Mouse (Mus musculus) MEL (cell line): ENCODE measurements around the gene Nfia. TPM values are rescaled to one million over a fixed set of nuclear protein-coding genes. Genes with fewer than 3 reads are reported as not detected.

Source experiments
- DNase-seq: peaks from one replicate; pipeline ENCODE4 v3.0.0; 2011; ENCODE audit warnings: low read depth, low spot score
- H3K27ac ChIP-seq: 2 replicates; pipeline ENCODE4 v1.5.1; 2012; ENCODE audit warnings: low read depth, mild to moderate bottlenecking, control low read depth, low read length, moderate library complexity; ENCODE audit not compliant: control insufficient read depth
- H3K27me3 ChIP-seq, 2 experiments: fragments of 150-350 bp in 1 of 2; sonication (generic) in 1 of 2; 2 replicates each; pipeline ENCODE4 v1.6.1; 2012; ENCODE audit warnings: low read length in 2 of 2, mild to moderate bottlenecking in 2 of 2, improper control_type of control experiment in 1 of 2, moderate library complexity in 1 of 2; ENCODE audit not compliant: insufficient read depth in 2 of 2, control insufficient read depth in 1 of 2
- H3K36me3 ChIP-seq, 2 experiments: 2 replicates each; pipeline ENCODE4 v1.6.1; 2012 to 2014; ENCODE audit warnings: low read length in 2 of 2, improper control_type of control experiment in 1 of 2, inconsistent platforms in 1 of 2, mild to moderate bottlenecking in 1 of 2; ENCODE audit not compliant: insufficient read depth in 2 of 2, control insufficient read depth in 1 of 2
- H3K4me1 ChIP-seq, 2 experiments: fragments of 150-350 bp in 1 of 2; sonication (generic) in 1 of 2; 2 replicates each; pipeline ENCODE4 v1.6.1; 2012; ENCODE audit warnings: low read length in 2 of 2, improper control_type of control experiment in 1 of 2, mild to moderate bottlenecking in 1 of 2; ENCODE audit not compliant: insufficient read depth in 2 of 2, control insufficient read depth in 1 of 2
- H3K4me3 ChIP-seq, 2 experiments: fragments of 150-350 bp in 1 of 2; sonication (generic) in 1 of 2; 2 replicates each; pipeline ENCODE4 v1.5.1; 2012; ENCODE audit warnings: low read depth in 2 of 2, low read length in 2 of 2, mild to moderate bottlenecking in 2 of 2, moderate library complexity in 2 of 2, control low read depth in 1 of 2, improper control_type of control experiment in 1 of 2; ENCODE audit not compliant: control insufficient read depth in 1 of 2, insufficient read depth in 1 of 2
- H3K79me2 ChIP-seq: 2 replicates; pipeline ENCODE4 v1.6.1; 2012; ENCODE audit warnings: mild to moderate bottlenecking, low read length, moderate library complexity; ENCODE audit not compliant: control insufficient read depth, poor library complexity, insufficient read depth
- H3K9ac ChIP-seq: 2 replicates; pipeline ENCODE4 v1.6.1; 2012; ENCODE audit warnings: low read depth, mild to moderate bottlenecking, control low read depth, low read length, moderate library complexity; ENCODE audit not compliant: control insufficient read depth, poor library complexity, severe bottlenecking
- H3K9me3 ChIP-seq: fragments of 150-350 bp; sonication (generic); replicated peaks from 2 replicates; pipeline ENCODE4 v1.6.1; 2012; ENCODE audit warnings: mild to moderate bottlenecking, low read length, improper control_type of control experiment, moderate library complexity; ENCODE audit not compliant: insufficient read depth
- BHLHE40 ChIP-seq: IDR thresholded peaks from 2 replicates; pipeline ENCODE4 v1.6.1; 2012; ENCODE audit warnings: low read depth, mild to moderate bottlenecking, inconsistent platforms, low read length, improper control_type of control experiment, borderline replicate concordance
- CHD2 ChIP-seq: IDR thresholded peaks from 2 replicates; pipeline ENCODE4 v1.6.1; 2011; ENCODE audit warnings: low read length, improper control_type of control experiment
- E2F4 ChIP-seq: IDR thresholded peaks from 2 replicates; pipeline ENCODE4 v1.6.1; 2011; ENCODE audit warnings: low read depth, low read length, improper control_type of control experiment, borderline replicate concordance
- ELF1 ChIP-seq: IDR thresholded peaks from 2 replicates; pipeline ENCODE4 v1.6.1; 2014; ENCODE audit warnings: low read depth, mild to moderate bottlenecking, inconsistent platforms, low read length, improper control_type of control experiment, moderate library complexity
- EP300 ChIP-seq, 2 experiments: IDR thresholded peaks; 2 replicates each; pipeline ENCODE4 v1.6.1; 2011; ENCODE audit warnings: improper control_type of control experiment in 2 of 2, low read length in 2 of 2, low read depth in 1 of 2, mild to moderate bottlenecking in 1 of 2
- GATA1 ChIP-seq: IDR thresholded peaks from 2 replicates; pipeline ENCODE4 v1.6.1; 2011; ENCODE audit warnings: low read depth, low read length, improper control_type of control experiment
- KAT2A ChIP-seq: conservative IDR thresholded peaks from 2 replicates; pipeline ENCODE4 v1.6.1; 2012; ENCODE audit warnings: low read depth, low read length, improper control_type of control experiment, inconsistent platforms
- MAX ChIP-seq: IDR thresholded peaks from 2 replicates; pipeline ENCODE4 v1.6.1; 2011; ENCODE audit warnings: low read length, improper control_type of control experiment
- MEF2A ChIP-seq: IDR thresholded peaks from 2 replicates; pipeline ENCODE4 v1.6.1; 2014; ENCODE audit warnings: low read depth, mild to moderate bottlenecking, inconsistent platforms, low read length, improper control_type of control experiment; ENCODE audit not compliant: poor library complexity, insufficient replicate concordance, severe bottlenecking; ENCODE audit errors: extremely low read depth
- MXI1 ChIP-seq: IDR thresholded peaks from 2 replicates; pipeline ENCODE4 v1.6.1; 2011; ENCODE audit warnings: mild to moderate bottlenecking, low read depth, low read length, improper control_type of control experiment
- MYB ChIP-seq: IDR thresholded peaks from 2 replicates; pipeline ENCODE4 v1.6.1; 2011; ENCODE audit warnings: mild to moderate bottlenecking, low read depth, low read length, improper control_type of control experiment
- MYC ChIP-seq: IDR thresholded peaks from 2 replicates; pipeline ENCODE4 v1.6.1; 2011; ENCODE audit warnings: low read depth, mild to moderate bottlenecking, low read length, improper control_type of control experiment, moderate library complexity
- NELFE ChIP-seq: IDR thresholded peaks from 2 replicates; pipeline ENCODE4 v1.6.1; 2011; ENCODE audit warnings: low read depth, low read length, improper control_type of control experiment
- POLR2AphosphoS2 ChIP-seq: IDR thresholded peaks from 2 replicates; pipeline ENCODE4 v1.6.1; 2011; ENCODE audit warnings: low read length, improper control_type of control experiment
- POLR2AphosphoS5 ChIP-seq: IDR thresholded peaks from 2 replicates; pipeline ENCODE4 v1.6.1; 2012; ENCODE audit warnings: low read depth, borderline replicate concordance, mild to moderate bottlenecking, inconsistent platforms, low read length, moderate library complexity, mixed read lengths
- RAD21 ChIP-seq: IDR thresholded peaks from 2 replicates; pipeline ENCODE4 v1.6.1; 2011; ENCODE audit warnings: mild to moderate bottlenecking, low read depth, low read length, improper control_type of control experiment
- RCOR1 ChIP-seq: IDR thresholded peaks from 2 replicates; pipeline ENCODE4 v1.6.1; 2012; ENCODE audit warnings: low read depth, mild to moderate bottlenecking, inconsistent platforms, low read length, improper control_type of control experiment
- SIN3A ChIP-seq: IDR thresholded peaks from 2 replicates; pipeline ENCODE4 v1.6.1; 2012; ENCODE audit warnings: low read length, improper control_type of control experiment, inconsistent platforms
- TAL1 ChIP-seq: IDR thresholded peaks from 2 replicates; pipeline ENCODE4 v1.6.1; 2012; ENCODE audit warnings: mild to moderate bottlenecking, inconsistent platforms, low read length, moderate library complexity, mixed read lengths
- TBP ChIP-seq: IDR thresholded peaks from 2 replicates; pipeline ENCODE4 v1.8.0; 2011; ENCODE audit warnings: low read depth, low read length, improper control_type of control experiment
- TCF12 ChIP-seq: IDR thresholded peaks from 2 replicates; pipeline ENCODE4 v1.6.1; 2014; ENCODE audit warnings: low read depth, mild to moderate bottlenecking, inconsistent platforms, low read length, improper control_type of control experiment, moderate library complexity
- UBTF ChIP-seq: IDR thresholded peaks from 2 replicates; pipeline ENCODE4 v1.6.1; 2012; ENCODE audit warnings: low read depth, mild to moderate bottlenecking, inconsistent platforms, low read length, improper control_type of control experiment, moderate library complexity, borderline replicate concordance; ENCODE audit not compliant: insufficient read depth
- USF2 ChIP-seq, 2 experiments: IDR thresholded peaks; 2 replicates each; pipeline ENCODE4 v1.6.1; 2011 to 2012; ENCODE audit warnings: improper control_type of control experiment in 2 of 2, low read length in 2 of 2, borderline replicate concordance in 1 of 2, inconsistent platforms in 1 of 2, low read depth in 1 of 2, mild to moderate bottlenecking in 1 of 2; ENCODE audit not compliant: insufficient read depth in 1 of 2
- ZC3H11A ChIP-seq: IDR thresholded peaks from 2 replicates; pipeline ENCODE4 v1.6.1; 2012; ENCODE audit warnings: low read depth, mild to moderate bottlenecking, inconsistent platforms, low read length, improper control_type of control experiment
- ZMIZ1 ChIP-seq: IDR thresholded peaks from 2 replicates; pipeline ENCODE4 v1.6.1; 2012; ENCODE audit warnings: low read depth, mild to moderate bottlenecking, inconsistent platforms, low read length, improper control_type of control experiment, moderate library complexity
- ZNF384 ChIP-seq: IDR thresholded peaks from 2 replicates; pipeline ENCODE4 v1.6.1; 2012; ENCODE audit warnings: low read depth, mild to moderate bottlenecking, inconsistent platforms, low read length, improper control_type of control experiment
- polyA plus RNA-seq, 2 experiments: library from polyadenylated mRNA; stranded (reverse) in 1 of 2; unstranded in 1 of 2; fragments of >175 nt in 1 of 2; fragments of >200 nt in 1 of 2; gene quantifications; 2 replicates each; pipeline versions ENCODE4 v1.2.1 to v1.2.4; 2012; ENCODE audit warnings: low replicate concordance in 2 of 2, low read depth in 1 of 2; ENCODE audit not compliant: insufficient read length in 2 of 2, insufficient read depth in 1 of 2, missing spikeins in 1 of 2
- total RNA-seq: library from RNA; depleted of rRNA; stranded (reverse); fragments of 300-350 nt; gene quantifications from 2 replicates; pipeline ENCODE4 v1.2.3, GENCODE M21; 2012

Gene Nfia
- total and polyA plus RNA-seq, 3 experiments: 10.2 to 20.5 (median 13.4) TPM

DNA sequence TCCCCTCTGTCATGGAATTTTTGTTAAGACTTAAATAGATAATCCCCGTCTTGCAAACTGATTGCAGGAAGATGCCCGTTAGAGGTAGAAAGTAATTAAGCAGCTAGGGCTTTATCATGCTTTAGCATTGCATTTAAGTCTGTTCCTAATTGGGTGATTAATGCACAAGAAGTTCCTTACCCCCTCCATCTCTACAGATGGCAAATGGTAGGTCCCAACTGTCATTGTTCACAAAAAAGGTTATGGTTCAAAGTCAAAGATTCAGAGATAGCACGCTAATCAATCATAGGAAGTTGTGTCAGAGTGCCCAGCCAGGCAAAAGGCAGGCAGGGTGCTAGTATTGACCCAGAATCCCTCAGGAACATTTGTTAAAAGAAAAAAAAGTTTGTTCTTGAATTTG, 31.3 kb downstream of the Nfia start (continued):
- peak; percentile 51; the same call in 1 of the 2 replicates for TF ChIP-seq RCOR1
- TF ChIP-seq POLR2AphosphoS5: no peak
- TF ChIP-seq MAX: no peak
- TF ChIP-seq NELFE: no peak
- TF ChIP-seq ELF1: peak; percentile 15; the same call in 1 of the 2 replicates
- TF ChIP-seq GATA1: peak; percentile 49
- TF ChIP-seq MYC: no peak
- peak; percentile 49; the same call in 1 of the 2 replicates for TF ChIP-seq SIN3A
- TF ChIP-seq RAD21: no peak
- no peak for TF ChIP-seq TAL1
- TF ChIP-seq POLR2AphosphoS2: no peak; the same call in 1 of the 2 replicates
- TF ChIP-seq UBTF: no peak
- TF ChIP-seq TCF12: no peak
- no peak for TF ChIP-seq TBP

DNA sequence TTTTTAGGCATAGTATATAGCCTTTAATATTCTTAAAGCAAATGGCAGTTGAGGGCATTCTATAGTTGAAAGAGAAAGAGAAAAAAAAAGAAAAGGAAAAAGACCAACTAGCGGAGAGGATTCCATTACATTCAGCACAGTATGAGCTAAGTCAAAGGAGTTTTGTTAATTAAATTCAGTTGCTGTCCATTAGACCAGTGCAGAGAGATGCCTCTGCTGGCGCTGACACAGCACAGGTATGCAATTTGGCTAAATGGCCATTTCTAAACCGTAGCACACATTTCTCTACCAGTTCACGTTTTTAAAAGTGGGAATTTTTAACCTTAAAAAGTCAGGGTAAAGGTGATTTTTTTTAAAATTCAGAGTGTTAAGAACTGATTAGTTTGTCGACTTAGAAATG, 32.1 kb downstream of the Nfia start:
- H3K79me2 ChIP-seq: peaks cover 45% of the 10 kb centered on the region
- H3K9me3 ChIP-seq: no peaks in the 10 kb centered on the region
- DNase-seq: no peak
- no peaks in the 10 kb centered on the region for H3K27me3 ChIP-seq
- H3K9ac ChIP-seq: no peak overlapping the region
- H3K4me1 ChIP-seq: peaks cover 28 to 40% of the 10 kb centered on the region in 2 experiments
- TF ChIP-seq NELFE (no peak), CHD2 (no peak), MYB (no peak), UBTF (no peak), ZNF384 (no peak), ZC3H11A (no peak), E2F4 (no peak), ZMIZ1 (no peak), POLR2AphosphoS2 (no peak), MEF2A (no peak), RAD21 (no peak), USF2 (IDR thresholded peaks at IDR 0.05; ENCODE audit: borderline replicate concordance in 1 of 2, insufficient read depth in 1 of 2, low read depth in 1 of 2, low read length in 2 of 2) (no peak), EP300 (IDR thresholded peaks at IDR 0.05; ENCODE audit: low read depth in 1 of 2, low read length in 2 of 2) (no peak), BHLHE40 (no peak), MXI1 (no peak), KAT2A (no peak)
- no peak overlapping the region for H3K27ac ChIP-seq
- H3K36me3 ChIP-seq: peaks cover 41 to 61% of the 10 kb centered on the region in 2 experiments
- no peak overlapping the region for H3K4me3 ChIP-seq
